Mouse (Mus musculus) thymus, adult 18-20 months (tissue): Measurements from ENCODE around the gene Ncl.
"Not testable (repeated sequence)": the region's sequence is repeated elsewhere in the genome, so short reads cannot be mapped to it uniquely, and the experiment has no call there.

Source experiments
- DNase-seq, 2 experiments: peaks; one replicate each; pipeline ENCODE4 v3.0.0; 2022; ENCODE audit warnings: mixed read lengths in 2 of 2

Ncl gene

DNA sequence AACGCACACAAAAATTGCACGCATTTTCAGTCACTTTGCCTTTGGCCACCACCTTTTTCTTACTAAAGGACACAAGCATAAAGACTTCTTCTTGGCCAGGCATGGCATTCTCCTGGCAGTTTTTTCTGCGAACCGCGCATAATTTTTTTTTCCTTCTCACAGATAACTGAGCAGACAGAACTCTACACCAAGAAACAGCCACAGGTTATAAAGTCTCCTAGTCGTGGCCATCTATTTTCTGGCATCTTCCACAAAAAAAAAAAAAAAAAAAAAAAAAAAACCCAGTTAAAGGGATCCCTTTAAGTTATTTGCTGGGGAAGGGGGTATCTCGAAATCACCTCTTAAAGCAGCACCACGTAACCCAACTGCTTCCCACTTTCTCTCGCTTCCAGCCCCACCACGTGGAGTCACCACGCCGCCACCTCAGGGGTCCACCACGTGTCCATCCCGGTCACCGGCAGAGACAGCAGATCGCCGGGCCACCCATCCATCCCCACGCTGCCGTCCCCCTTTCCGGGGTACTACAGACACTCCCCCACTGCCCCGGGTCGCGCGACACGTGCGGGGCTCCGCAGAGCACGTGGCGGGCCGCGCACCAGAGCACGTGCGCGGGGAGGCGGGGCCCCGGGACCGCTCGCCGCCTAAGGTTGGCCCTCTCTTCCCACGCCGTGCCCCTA lies 833 bp downstream of the Ncl start:
- DNase-seq = no peak

DNA sequence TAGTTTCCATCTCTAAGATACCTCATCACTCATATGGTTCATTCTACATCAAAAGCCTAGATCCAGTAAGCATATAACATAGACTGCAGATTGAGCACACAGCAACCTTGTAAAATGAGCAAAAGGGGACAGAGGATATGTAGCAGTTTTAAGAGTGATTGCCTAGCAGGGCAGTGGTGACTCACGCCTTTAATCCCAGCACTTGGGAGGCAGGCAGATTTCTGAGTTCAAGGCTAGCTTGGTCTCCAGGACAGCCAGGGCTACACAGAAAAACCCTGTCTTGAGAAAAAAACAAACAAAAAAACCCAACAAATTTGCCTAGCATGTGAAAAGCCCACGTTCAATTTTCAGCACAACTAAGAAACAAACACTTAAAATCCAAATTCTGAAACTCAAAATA lies 5.0 kb downstream of the Ncl start:
- no peak for DNase-seq

DNA sequence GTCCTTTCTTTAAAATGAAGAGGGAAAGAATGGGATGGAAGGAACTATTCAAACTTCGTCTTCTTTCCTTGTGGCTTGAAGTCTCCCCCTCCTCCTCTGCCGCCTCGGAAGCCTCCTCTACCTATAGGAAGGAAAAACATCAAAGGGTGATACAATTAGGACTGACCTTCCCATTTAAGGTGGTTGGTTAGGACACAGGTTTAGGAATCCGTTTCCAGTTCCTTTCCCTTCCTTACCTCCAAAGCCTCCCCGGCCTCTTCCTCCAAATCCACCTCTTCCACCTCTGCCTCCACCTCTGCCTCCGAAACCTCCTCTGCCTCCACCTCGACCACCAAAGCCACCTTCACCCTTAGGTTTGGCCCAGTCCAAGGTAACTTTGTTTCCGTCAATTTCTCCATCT lies 8.6 kb downstream of the Ncl start:
- DNase-seq = no peak

DNA sequence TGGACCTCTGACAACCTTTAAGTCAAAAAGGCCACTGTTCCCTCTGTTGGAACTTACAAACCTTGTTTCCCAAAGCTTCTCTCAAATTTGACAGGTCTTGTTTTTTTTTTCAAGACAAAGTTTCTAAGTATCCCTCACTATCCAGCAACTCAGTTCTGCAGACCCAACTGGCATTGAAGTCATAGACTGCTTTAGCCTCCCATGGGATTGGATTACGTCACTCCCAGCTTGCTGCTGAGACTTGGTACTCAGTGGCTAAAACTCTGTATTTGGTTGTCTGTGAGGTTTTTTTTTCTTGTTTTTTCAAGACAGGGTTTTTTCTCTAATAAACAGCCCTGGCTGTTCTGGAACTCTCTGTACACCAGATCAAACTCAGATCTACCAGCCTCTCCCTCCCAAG lies 9.5 kb downstream of the Ncl start:
- DNase-seq = no peak

DNA sequence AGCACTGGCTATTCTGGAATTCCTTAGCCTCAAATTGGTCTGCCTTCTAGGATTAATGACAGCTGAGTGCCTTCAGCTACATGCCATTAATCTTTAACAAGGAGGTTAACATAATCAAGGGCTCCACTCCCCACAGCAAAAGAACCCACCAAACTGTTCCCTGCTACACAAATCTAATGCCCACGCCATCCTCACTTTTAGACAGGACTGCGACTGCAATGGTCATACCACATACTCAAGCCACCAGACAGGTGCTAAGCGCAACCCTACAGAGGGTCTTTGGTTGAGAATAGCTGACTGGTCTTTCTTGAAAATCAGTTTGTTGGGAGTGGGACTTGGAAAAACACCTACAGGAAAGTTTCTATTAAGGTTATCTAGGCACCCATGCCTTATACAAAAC lies 10.0 kb downstream of the Ncl start:
- no peak for DNase-seq

DNA sequence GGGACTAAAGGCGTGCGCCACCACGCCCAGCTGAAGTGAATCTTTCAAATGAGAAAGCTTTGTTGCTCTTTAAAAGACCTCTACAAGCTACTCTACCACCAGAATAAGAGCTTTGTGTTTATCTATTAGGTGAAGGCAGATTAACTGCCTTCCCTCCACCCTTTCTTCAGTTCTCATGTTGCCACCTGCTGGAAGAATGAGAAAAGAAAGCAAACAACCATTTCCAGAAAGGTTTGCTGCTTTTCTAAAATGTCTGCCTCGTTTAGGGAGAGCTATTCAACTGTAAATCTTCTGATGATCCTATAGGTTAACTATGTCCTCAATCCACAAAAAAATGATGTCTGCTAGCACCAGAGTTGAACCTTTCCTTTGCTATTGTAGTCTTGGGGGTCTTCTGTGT lies 10.4 kb downstream of the Ncl start:
- DNase-seq = no peak

DNA sequence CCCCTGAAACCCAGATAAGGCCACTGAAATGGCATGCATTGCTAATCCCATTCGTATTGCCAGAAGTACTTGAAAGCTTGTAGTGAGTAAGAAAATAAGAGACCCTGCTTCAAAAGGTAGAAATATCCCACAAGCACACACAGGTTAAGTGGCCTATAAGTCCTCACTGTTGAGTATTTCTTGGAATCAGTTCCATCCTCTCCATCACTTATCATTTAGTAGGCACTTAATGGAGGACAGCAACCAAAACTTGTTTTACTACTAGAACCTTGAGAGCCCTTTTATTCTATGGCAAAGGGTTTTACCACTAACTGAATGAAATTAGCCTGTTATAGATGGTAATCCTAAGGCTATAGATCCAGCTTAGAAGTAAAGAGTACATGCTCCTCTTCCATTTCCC lies 11.1 kb downstream of the Ncl start:
- DNase-seq = no peak

DNA sequence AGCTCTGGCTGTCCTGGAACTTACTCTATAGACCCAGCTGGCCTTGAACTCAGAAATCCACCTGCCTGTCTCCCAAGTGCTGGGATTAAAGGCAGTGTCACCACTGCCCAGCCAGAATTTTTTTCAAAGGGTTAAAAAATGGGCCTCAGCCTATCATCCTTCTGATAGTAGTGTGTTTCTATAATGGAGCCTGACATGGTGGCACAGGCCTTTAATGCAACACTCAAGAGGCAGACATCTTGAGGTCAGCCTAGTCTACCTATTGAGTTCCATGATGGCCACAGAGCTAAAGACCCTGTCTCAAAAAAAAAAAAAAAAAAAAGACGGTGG lies 11.5 kb downstream of the Ncl start:
- no peak for DNase-seq

DNA sequence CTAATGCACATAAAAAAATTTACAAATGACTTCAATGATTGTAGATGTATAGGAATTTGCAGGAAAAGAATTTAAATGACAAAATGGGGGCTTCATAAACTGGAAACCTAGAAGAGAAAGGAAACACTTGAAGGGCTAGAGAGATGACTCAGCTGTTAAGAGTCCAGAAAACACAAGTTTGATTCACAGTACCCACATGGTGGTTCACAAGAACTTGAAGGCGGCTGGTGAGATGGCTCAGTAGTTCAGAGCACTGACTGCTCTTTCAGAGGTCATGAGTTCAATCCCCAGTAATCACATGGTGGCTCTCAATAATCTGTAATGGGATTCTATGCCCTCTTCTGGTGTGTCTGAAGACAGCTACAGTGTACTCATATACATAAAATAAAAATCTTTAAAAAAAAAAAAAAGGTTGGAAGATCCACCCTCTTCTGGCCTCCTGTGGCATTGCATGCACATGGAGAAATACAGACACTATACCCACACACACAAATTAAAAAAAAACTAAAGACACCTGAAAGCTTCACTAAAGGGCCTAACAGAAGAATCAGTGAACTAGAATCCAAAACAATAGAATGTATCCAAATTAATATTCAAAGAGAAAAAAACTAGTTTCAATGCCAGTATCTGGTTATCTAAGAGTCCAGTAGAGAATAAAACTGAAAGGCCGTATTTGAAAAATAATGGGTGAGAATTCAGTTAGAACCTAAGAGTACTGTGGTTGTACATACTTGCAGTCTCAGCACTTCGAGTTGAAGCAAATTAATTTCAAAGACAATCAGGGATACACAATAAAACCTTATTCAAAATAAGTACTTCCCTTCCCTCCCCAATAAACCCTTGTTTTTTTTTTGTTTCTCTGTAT lies 12.1 kb downstream of the Ncl start:
- DNase-seq = no peak

DNA sequence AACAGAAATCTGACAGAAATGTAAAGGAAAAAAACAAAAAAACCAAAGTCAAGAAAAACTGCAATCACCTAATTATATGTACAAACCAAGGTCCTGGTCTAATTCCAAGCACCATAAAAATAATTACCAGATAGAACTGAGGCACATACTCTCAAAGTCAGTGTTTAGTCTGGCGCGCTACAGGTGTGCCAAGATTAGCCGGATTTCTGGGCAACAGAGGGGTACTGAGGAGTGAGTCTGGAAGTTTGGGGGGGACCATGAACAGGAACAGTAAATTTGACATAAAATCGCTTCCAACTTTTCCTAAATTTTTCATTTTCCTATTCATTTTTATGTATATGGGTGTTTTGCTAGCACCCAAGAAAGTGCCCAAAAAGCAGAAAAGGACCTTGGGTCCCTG lies 13.2 kb downstream of the Ncl start:
- no peak for DNase-seq

DNA sequence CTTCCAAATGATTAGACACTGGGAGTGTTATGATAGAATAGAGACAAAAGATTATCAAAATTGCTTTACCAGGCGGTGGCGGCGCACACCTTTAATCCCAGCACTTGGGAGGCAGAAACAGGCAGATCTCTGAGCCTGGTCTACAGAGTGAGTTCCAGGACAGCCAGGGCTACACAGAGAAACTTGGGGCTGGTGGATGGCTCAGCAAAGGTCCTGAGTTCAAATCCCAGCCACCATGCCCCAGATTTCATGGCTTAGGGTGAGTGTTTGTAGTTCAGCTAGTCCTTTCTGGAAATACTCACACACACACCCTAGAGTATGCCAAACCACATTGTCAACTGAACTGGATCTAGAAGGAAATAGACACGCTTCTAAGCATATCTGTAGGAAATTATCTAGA lies 14.1 kb downstream of the Ncl start:
- DNase-seq = no peak

DNA sequence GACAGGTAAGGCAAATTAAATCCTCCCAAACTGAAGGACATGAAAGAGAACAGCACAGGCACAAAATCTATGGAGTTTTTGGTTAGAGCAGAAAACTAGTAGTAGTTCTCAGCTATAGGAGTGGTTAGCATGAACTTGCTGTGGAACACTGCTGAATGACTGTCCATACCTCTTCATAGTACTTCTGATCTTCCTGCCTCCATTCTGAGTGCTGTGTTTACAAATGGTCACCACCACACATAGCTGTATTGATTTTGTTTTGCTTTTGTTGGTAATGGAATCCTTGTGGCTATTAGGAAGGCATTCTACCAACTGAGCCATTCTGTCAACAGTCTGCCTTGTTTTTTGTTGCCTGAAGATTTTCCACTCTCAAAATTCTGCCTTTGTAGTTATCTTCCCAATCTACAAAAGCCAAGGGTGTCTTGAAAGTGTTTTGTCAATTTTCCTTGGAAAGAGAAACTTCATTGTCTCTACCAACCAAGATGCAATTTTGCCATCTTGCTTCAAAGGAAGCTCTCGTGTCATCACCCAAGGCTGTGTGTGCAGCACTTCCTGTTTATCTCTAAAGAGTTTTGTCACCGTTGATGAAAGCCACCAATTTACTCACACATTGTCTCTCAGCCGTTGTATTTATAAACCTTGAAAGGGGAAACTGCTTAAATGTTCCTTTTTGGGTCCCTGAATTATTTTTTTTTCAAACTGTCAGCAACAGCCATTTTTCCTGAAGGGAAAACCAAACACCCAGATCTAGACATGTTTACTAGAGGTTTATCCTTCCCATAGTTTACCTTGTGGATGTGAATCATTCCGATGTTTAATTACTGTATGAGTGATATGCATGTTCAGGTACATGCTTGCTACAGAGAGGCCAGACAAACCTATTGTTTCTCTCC lies 15.0 kb downstream of the Ncl start:
- DNase-seq = peak; percentile 13 to 36

DNA sequence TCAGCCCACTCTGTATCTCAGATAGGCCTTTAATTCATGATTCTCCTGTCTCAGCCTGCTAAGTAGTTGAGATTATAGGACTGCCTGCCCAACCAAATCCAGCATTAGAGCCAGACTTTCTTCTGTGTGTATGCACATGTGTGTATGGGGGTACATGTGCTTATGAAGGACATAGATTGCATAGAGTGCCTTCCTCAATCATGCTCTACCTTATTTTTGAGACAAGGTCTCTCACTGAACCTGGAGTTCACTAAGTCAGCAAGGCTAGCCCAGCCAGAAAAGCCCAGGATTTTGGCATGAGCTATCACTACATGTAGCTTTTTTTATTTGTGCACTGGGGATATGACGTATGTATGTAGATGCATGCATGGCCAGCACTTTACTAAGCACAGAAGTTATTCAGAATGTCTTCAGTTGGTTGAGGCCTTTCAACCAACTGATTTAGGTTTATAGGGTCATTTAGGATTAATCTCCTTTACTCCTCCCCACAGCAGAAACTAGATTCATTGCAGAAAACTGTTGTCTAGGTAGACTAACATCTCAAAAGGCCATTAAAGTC lies 16.0 kb downstream of the Ncl start:
- no peak for DNase-seq

DNA sequence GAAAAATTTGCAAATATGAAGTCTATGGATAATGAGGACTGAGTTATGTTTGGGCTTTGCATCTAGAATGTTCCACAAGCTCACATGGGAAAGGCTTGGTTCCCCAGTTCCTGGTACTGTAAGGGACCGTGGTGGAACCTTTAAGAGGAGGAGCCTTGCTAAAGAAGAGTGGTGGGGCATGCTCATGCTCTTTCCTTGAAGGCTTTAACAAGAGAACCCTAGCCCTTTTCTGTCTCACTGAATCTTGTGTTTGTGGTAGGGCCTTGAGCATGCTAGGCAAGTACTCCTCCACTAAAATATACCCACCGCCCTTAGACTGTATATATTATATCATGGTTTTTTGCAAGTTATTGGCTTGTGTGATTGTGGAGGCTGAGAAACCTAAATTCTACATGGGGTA lies 16.8 kb downstream of the Ncl start:
- DNase-seq = no peak

DNA sequence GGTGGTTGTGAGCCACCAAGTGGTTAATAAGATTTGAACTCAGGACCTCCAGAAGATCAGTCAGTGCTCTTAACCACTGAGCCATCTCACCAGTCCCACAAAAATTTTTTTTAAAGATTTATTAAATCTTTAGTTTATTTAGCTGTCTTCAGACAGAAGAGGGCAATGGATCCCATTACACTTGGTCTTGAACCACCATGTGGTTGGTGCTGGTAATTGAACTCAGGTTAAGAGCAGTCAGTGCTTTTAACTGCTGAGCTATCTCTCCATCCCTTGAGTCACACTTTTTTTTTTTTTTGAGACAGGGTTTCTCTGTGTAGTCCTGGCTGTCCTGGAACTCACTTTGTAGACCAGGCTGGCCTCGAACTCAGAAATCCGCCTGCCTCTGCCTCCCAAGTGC lies 18.1 kb downstream of the Ncl start:
- DNase-seq = not testable (repeated sequence)

DNA sequence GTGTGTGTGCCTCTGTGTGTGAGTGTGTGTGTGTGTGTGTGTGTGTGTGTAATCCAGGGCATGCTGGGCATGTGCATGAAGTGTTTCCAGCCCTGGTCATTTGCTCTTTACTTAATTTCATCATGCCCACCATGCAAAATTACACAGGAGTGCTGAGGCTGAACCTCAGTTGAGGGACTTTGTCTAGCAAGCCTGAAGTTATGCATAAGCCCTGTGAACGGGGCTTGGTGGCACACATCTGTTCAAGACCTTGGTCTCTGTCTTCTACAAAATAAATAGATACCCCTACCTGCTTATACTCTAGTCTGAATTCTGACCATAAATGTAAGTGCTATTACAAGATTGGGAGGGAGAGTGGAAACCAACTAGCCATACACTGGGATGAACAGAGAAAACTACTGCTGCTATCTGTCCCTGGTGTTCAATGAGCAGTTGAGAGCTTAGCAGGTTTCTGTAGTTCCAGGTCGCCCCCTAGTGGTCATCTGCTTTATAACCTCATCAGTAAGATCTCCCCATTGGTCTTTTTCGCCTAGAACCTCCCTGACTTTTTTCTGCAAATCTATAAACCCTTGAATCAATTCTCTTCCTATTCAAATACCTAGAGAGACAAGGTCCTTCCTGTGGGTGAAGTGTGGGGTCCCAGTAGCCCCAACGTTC lies 19.9 kb downstream of the Ncl start:
- DNase-seq = peak; percentile 11 to 50

DNA sequence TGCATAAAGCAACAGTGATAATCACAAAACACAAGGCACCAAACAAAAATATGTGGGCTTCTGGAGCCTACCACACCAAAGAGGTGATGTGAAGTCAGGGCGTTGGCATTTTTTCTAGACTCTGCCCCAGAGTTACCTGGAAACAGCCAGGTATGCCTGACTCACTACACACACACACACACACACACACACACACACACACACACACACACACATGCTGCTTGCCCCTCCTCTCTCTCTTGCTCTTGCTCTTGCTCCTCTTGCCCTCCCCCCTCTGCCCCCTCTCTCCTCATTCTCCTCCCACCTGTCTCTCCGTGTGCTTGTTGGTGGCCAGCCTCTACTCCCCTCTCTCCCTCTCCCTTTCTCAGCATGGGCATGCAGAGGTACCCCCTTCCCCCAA lies 22.9 kb downstream of the Ncl start:
- no peak for DNase-seq

DNA sequence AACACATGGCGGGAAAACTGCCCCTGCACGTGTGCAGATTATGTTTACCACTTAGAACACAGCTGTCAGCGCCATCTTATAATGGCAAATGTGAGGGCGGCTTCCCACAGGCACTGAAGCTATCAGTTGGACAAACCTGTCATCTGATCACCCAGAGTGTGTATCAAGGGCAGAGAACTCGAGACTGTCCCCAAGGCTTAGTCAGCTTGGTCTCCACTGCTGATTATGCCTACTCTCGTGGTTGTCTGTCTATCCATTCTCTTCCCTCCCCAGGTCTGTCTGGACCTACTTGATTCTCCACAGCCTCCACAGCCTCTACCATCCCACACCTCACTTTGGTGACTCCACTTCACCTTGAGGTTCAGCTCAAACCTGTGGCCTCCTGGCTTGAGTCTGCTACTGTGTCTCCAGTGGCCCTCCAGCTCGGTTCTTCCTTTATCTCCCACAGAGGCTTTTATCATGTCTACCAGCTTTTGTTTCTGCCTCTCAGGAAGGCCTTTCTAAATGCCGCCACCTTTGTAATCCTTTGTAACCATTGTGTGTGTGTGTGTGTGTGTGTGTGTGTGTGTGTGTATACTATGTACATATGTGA lies 38.3 kb downstream of the Ncl start:
- DNase-seq = no peak

DNA sequence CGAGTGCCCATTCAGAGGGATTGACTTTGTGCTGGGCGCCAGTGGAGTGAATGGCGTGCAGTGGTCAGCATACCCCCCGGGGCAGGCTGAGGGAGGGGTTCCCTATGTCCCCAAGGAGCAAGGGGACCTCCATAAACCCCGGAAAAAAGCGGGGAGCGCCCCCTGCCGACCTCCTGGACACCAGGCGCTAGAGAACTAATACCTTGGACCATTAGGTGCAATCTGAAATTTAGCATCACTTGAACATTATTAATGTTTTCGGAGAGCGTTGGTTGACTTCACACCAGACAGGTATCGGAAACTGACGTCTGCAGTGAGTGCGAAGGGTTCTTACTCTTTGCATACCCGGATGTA lies 45.5 kb downstream of the Ncl start:
- peak in 1 of 2 experiments; percentile 17 for DNase-seq

DNA sequence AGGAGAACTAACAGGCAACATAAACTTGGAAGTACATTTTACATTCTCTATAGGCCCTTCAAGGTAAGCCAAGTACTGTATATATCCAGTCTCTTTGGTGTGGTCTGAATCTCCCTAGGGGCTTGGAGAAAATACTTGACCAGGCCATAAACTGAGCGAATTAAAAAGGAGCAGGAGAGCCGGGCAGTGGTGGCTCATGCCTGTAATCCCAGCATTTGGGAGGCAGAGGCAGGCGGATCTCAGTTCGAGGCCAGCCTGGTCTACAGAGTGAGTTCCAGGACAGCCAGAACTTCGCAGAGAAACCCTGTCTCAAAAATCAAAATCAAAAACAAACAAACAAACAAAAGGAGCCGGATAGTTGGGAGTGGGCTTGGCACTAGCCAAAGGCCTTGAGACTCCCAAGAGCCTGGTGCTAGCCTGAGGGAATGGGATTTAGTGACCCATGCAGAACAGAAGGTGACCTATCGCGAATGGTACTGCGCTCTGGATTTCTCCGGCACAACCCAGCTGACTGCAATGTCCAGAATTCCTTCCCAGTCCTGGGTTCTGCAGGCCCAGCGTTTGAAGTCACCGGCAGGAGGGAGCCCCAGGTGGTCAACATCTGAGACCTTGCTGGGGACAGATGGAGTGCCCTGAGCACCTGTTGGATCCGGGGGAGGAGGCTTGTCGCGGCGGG lies 46.0 kb downstream of the Ncl start:
- DNase-seq = no peak

DNA sequence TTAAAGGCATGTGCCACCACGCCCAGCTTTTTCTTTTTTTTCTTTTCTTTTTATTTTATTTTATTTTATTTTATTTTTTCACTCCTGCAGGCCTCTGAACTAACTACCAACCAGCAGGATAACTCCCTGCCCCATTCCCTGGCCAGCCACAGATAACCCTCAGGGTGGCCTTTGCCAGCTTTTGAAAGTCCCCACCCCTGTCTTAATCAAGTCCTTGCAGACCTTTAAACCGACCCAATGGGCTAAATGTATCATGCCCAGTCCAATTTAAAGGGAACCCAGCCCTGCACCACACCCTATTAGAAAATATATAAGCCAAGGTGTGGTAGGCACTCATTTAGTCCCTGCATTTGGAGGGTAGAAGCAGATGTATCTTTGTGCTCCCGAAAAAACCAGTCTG lies 46.9 kb downstream of the Ncl start:
- no peak for DNase-seq

DNA sequence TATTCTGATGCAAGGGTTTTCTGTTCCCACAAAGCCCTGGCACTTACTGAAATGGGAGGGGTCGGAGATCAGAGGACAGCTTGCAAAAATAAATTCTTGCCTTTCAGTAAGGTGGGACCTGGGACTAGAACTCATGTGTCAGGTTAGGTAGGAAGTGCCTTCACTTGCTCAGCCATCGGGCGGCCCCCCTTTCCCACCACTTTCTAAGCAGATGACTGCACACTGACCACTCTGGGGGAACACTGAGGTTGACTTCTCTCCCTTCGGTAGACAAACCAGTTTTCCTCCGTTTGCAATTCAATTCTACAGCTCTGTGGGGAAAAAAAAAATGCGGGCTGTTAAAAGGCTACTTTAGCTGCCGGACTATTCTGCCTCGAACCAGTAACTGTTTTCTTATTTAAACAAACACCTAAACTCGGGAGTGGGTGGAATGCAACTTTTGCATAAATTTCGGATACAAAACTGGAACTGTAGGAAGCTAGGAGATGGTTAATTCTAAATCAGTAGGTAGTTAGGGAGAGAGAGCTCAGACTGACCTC lies 47.7 kb downstream of the Ncl start:
- no peak for DNase-seq
